Mouse (Mus musculus) bone marrow, adult 2 months (tissue): ENCODE data around the gene Gnb1.

Experiments
- CTCF ChIP-seq: fragments of 200-500 bp; IDR thresholded peaks from 2 replicates; pipeline ENCODE4 v1.5.1; 2011; ENCODE audit warnings: low read length, control low read depth; ENCODE audit not compliant: control insufficient read depth, insufficient read depth
- POLR2A ChIP-seq: fragments of 200-500 bp; IDR thresholded peaks from 2 replicates; pipeline ENCODE4 v1.6.1; 2011; ENCODE audit warnings: low read depth, mild to moderate bottlenecking, control low read depth, low read length, borderline replicate concordance; ENCODE audit not compliant: control insufficient read depth

GRCm38 (mm10) chr4:155525751-155526150 is 34.6 kb downstream of the Gnb1 start:
- no peak for TF ChIP-seq CTCF
- no peak for TF ChIP-seq POLR2A
